Mouse (Mus musculus): Measurements from ENCODE around the gene Spock1.

GRCm38 (mm10) chr13:57515737-57516136 is 392.4 kb downstream of the Spock1 start:
- TF ChIP-seq CTCF (IDR thresholded peaks at IDR 0.05; ENCODE audit: low read depth) (no peak), EP300 (optimal IDR thresholded peaks at IDR 0.05) (no peak)

Data from stomach, postnatal 0 days (tissue).